In the genomic region with DNA sequence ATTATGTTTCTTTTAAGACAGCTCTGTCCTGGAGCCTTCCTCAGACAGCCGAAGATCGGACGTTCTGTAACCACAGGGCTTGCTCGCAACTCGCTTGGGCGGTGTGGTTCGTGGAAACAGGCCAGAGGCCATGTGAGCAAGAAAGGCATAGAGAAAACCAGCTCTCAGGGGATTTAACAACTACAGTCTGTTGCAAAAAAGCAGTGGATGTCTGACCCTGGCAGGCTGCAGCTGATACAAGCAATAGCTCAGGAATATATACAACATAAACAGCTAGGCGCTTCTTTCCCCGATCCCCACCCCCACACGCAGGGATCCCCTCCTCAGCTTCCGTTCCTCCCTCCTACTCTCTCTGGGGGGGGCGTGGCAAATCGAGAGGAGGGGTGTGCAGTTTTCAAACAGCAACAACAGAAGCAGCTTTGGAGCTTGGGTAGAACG, we compare ENCODE assay signal across 8 mouse cellular contexts. TPM values are rescaled to one million over a fixed set of nuclear protein-coding genes. Genes with fewer than 3 reads are reported as not detected.
DNase-seq lines count a peak whose midpoint lies in the region; ATAC-seq and TF ChIP-seq lines count a peak whose summit lies in the region.

No protein-coding gene starts in this region.

- 69% methylated on average over 14 of the region's 14 CpGs for WGBS in liver, postnatal 0 days (ENCODE audit: insufficient replicate concordance)
- WGBS in embryonic facial prominence, embryonic 11.5 days = 18% methylated on average over 14 of the region's 14 CpGs
- WGBS in hindbrain, embryonic 15.5 days = 23% methylated on average over 14 of the region's 14 CpGs
- 18% methylated on average over 14 of the region's 14 CpGs for WGBS in midbrain, embryonic 16.5 days

- no peak overlapping the region for H3K4me2 ChIP-seq in liver, postnatal 0 days (ENCODE audit: low read depth, low read length)
- H3K4me2 ChIP-seq in embryonic facial prominence, embryonic 11.5 days (ENCODE audit: low read depth, low read length) = 0 out of 2 replicates have a peak overlapping the region, but pooled peaks have one; percentile 2
- peak overlapping the region; percentile 43 for H3K4me2 ChIP-seq in hindbrain, embryonic 15.5 days
- H3K4me2 ChIP-seq in midbrain, embryonic 16.5 days (ENCODE audit: low read length) = peak overlapping the region; percentile 40

- no peaks in the 10 kb centered on the region for H3K9me3 ChIP-seq in liver, postnatal 0 days (ENCODE audit: low read length)
- no peaks in the 10 kb centered on the region for H3K9me3 ChIP-seq in embryonic facial prominence, embryonic 11.5 days (replicated peaks; ENCODE audit: control insufficient read depth, low read length)
- H3K9me3 ChIP-seq in hindbrain, embryonic 15.5 days = no peaks in the 10 kb centered on the region
- H3K9me3 ChIP-seq in midbrain, embryonic 16.5 days (replicated peaks; ENCODE audit: control insufficient read depth, low read length, poor library complexity, severe bottlenecking) = no peaks in the 10 kb centered on the region

- H3K27me3 ChIP-seq in liver, postnatal 0 days (ENCODE audit: insufficient read depth, low read length) = no peaks in the 10 kb centered on the region
- H3K27me3 ChIP-seq in embryonic facial prominence, embryonic 11.5 days (ENCODE audit: control insufficient read depth, insufficient read depth, low read length) = no peaks in the 10 kb centered on the region
- no peaks in the 10 kb centered on the region for H3K27me3 ChIP-seq in hindbrain, embryonic 15.5 days
- no peaks in the 10 kb centered on the region for H3K27me3 ChIP-seq in midbrain, embryonic 16.5 days (ENCODE audit: control insufficient read depth, insufficient read depth, low read depth, low read length)

- no peak overlapping the region for H3K27ac ChIP-seq in liver, postnatal 0 days (ENCODE audit: low read depth)
- H3K27ac ChIP-seq in embryonic facial prominence, embryonic 11.5 days (replicated peaks; ENCODE audit: low read depth, low read length) = 0 out of 2 replicates have a peak overlapping the region, but pooled peaks have one; percentile 6
- H3K27ac ChIP-seq in hindbrain, embryonic 15.5 days (replicated peaks) = peak overlapping the region; percentile 49; the same call in 1 of the 2 replicates
- H3K27ac ChIP-seq in midbrain, embryonic 16.5 days (ENCODE audit: low read length) = peak overlapping the region; percentile 39; the same call in 1 of the 2 replicates

- no peak overlapping the region for H3K4me3 ChIP-seq in liver, postnatal 0 days (ENCODE audit: low read depth, low read length)
- no peak overlapping the region for H3K4me3 ChIP-seq in embryonic facial prominence, embryonic 11.5 days (ENCODE audit: low read depth, low read length)
- H3K4me3 ChIP-seq in hindbrain, embryonic 15.5 days = peak overlapping the region; percentile 11; the same call in 1 of the 2 replicates
- H3K4me3 ChIP-seq in midbrain, embryonic 16.5 days (ENCODE audit: low read depth, low read length) = 0 out of 2 replicates have a peak overlapping the region, but pooled peaks have one; percentile 0

- no peak for TF ChIP-seq EP300 in liver, postnatal 0 days (IDR thresholded peaks at IDR 0.05; ENCODE audit: low read depth)

- H3K4me1 ChIP-seq in liver, postnatal 0 days (ENCODE audit: insufficient read depth) = no peaks in the 10 kb centered on the region
- H3K4me1 ChIP-seq in embryonic facial prominence, embryonic 11.5 days (ENCODE audit: control insufficient read depth, insufficient read depth, low read length) = no peaks in the 10 kb centered on the region; the same call in 1 of the 2 replicates
- H3K4me1 ChIP-seq in hindbrain, embryonic 15.5 days (replicated peaks) = 0 out of 2 replicates have a peak, but pooled peaks cover 6% of the 10 kb centered on the region
- H3K4me1 ChIP-seq in midbrain, embryonic 16.5 days (ENCODE audit: control insufficient read depth, insufficient read depth, low read length) = 0 out of 2 replicates have a peak, but pooled peaks cover 2% of the 10 kb centered on the region

- no peak for ATAC-seq in liver, postnatal 0 days
- no peak for ATAC-seq in embryonic facial prominence, embryonic 11.5 days (replicated peaks; ENCODE audit: insufficient number of reproducible peaks, low FRiP score, low TSS enrichment, low read depth)
- ATAC-seq in hindbrain, embryonic 15.5 days (ENCODE audit: low FRiP score, low read depth) = no peak
- ATAC-seq in midbrain, embryonic 16.5 days = peak; percentile 59; the same call in 1 of the 2 replicates

- TF ChIP-seq CTCF in liver, postnatal 0 days (IDR thresholded peaks at IDR 0.05; ENCODE audit: low read depth) = no peak

- no peak overlapping the region for H3K9ac ChIP-seq in liver, postnatal 0 days (replicated peaks)
- H3K9ac ChIP-seq in embryonic facial prominence, embryonic 11.5 days (replicated peaks; ENCODE audit: low read length) = peak overlapping the region; percentile 43
- no peak overlapping the region; the same call in 1 of the 2 replicates for H3K9ac ChIP-seq in hindbrain, embryonic 15.5 days
- H3K9ac ChIP-seq in midbrain, embryonic 16.5 days (ENCODE audit: low read depth, low read length) = peak overlapping the region; percentile 1; the same call in 1 of the 2 replicates

- DNase-seq in liver = peak; percentile 37
- no peak for DNase-seq in liver, postnatal 0 days
- peak; percentile 68 for DNase-seq in embryonic facial prominence, embryonic 11.5 days (ENCODE audit: low spot score)
- DNase-seq in B cell, adult 2 months = no peak
- DNase-seq in spleen, adult 18-20 months = no peak
- DNase-seq in layer of hippocampus, postnatal 36 days = no peak

- peaks cover 34% of the 10 kb centered on the region for H3K36me3 ChIP-seq in liver, postnatal 0 days (replicated peaks; ENCODE audit: insufficient read depth, low read length)
- H3K36me3 ChIP-seq in embryonic facial prominence, embryonic 11.5 days (replicated peaks; ENCODE audit: control insufficient read depth, insufficient read depth, low read depth, low read length) = no peaks in the 10 kb centered on the region
- H3K36me3 ChIP-seq in hindbrain, embryonic 15.5 days = no peaks in the 10 kb centered on the region
- no peaks in the 10 kb centered on the region for H3K36me3 ChIP-seq in midbrain, embryonic 16.5 days (ENCODE audit: control insufficient read depth, insufficient read depth, low read length)

RNA-seq across cellular contexts. Expression of a gene that starts 45.6 kb away (rescaled TPM):
- 3.4 TPM in 2 replicates for polyA plus RNA-seq in liver, postnatal 0 days (2015; fragmentation: Nextera tagmentation; extraction: Ambion mirVana)
- polyA plus RNA-seq in embryonic facial prominence, embryonic 11.5 days (2014; fragmentation: Nextera tagmentation; extraction: Ambion mirVana) = 5.9 and 7.4 TPM in 2 replicates
- 14.1 and 14.4 TPM in 2 replicates for polyA plus RNA-seq in hindbrain, embryonic 15.5 days (2015; fragmentation: Nextera tagmentation; extraction: Ambion mirVana)
- polyA plus RNA-seq in midbrain, embryonic 16.5 days (2015; fragmentation: Nextera tagmentation; extraction: Ambion mirVana) = 13.7 and 15.0 TPM in 2 replicates
- 10 to 100 TPM; 64.7 to 65.3 TPM for total RNA-seq in layer of hippocampus, postnatal 36 days (2021)

Comparison
In these comparisons a context has a peak if more than half of its experiments do, and no peak if none do; other contexts are left out.
1. DNase-seq: peak in liver (single experiment) and embryonic facial prominence, embryonic 11.5 days (single experiment); none in liver, postnatal 0 days (single experiment), B cell, adult 2 months (0 of 2), spleen, adult 18-20 months (0 of 2) and layer of hippocampus, postnatal 36 days (0 of 2).
2. H3K4me3 ChIP-seq: peak in hindbrain, embryonic 15.5 days (single experiment) and midbrain, embryonic 16.5 days (single experiment); none in liver, postnatal 0 days (single experiment) and embryonic facial prominence, embryonic 11.5 days (single experiment).
3. H3K9ac ChIP-seq: peak in embryonic facial prominence, embryonic 11.5 days (single experiment) and midbrain, embryonic 16.5 days (single experiment); none in liver, postnatal 0 days (single experiment) and hindbrain, embryonic 15.5 days (single experiment).